Mouse (Mus musculus) neural tube, embryonic 12.5 days (tissue): ENCODE results near the gene Ddb1. TPM values are rescaled to one million over a fixed set of nuclear protein-coding genes. Genes with fewer than 3 reads are reported as not detected.
"Not testable (repeated sequence)": the region's sequence is repeated elsewhere in the genome, so short reads cannot be mapped to it uniquely, and the experiment has no call there.

Source experiments
- ATAC-seq: fragments of 200-750 bp; cut with Nextera tagmentation; 2 replicates; pipeline ENCODE4 v1.8.0; 2017; ENCODE audit warnings: low read depth, mild to moderate bottlenecking, moderate TSS enrichment, moderate library complexity; ENCODE audit not compliant: low FRiP score
- H3K27ac ChIP-seq: fragments of 300-500 bp; sonication (generic); 2 replicates; pipeline ENCODE4 v1.5.1; 2016
- H3K27me3 ChIP-seq: fragments of 300-500 bp; sonication (generic); replicated peaks from 2 replicates; pipeline ENCODE4 v1.6.1; 2016; ENCODE audit warnings: mild to moderate bottlenecking
- H3K36me3 ChIP-seq: fragments of 300-500 bp; sonication (generic); 2 replicates; pipeline ENCODE4 v1.6.1; 2016; ENCODE audit warnings: mild to moderate bottlenecking
- H3K4me1 ChIP-seq: fragments of 300-500 bp; sonication (generic); 2 replicates; pipeline ENCODE4 v1.6.1; 2016
- H3K4me2 ChIP-seq: fragments of 300-500 bp; sonication (generic); replicated peaks from 2 replicates; pipeline ENCODE4 v1.6.1; 2016; ENCODE audit warnings: mild to moderate bottlenecking
- H3K4me3 ChIP-seq: fragments of 300-500 bp; sonication (generic); 2 replicates; pipeline ENCODE4 v1.5.1; 2016
- H3K9ac ChIP-seq: fragments of 300-500 bp; sonication (generic); 2 replicates; pipeline ENCODE4 v1.6.1; 2016; ENCODE audit warnings: mild to moderate bottlenecking
- H3K9me3 ChIP-seq: fragments of 300-500 bp; sonication (generic); 2 replicates; pipeline ENCODE4 v1.6.1; 2016; ENCODE audit warnings: mild to moderate bottlenecking
- WGBS: fragments of 180-500 bp; shearing (Covaris S2); methylation state at CpG from one replicate; pipeline ENCODE4 v1.1.7; 2016; 5-methylcytosine and 5-hydroxymethylcytosine counted together
- polyA plus RNA-seq: library from polyadenylated mRNA; unstranded; fragments of >200 nt; fragmentation: Nextera tagmentation; extraction: Ambion mirVana; gene quantifications from 2 replicates; pipeline ENCODE4 v1.2.1, GENCODE M21; 2016

Gene Ddb1
- 369 and 375 TPM in 2 replicates for polyA plus RNA-seq

GRCm38 (mm10) chr19:10605293-10605900 is at the start of gene Ddb1, which contains the start of gene Tkfc:
TSS of gene Ddb1 (plus strand) at chr19:10605327.
TSS of gene Tkfc (minus strand) at chr19:10605654.
- Histone ChIP-seq H3K9me3 (no peaks in the 10 kb centered on the region), H3K27ac (peak within 1 kb of the TSS; percentile 65), H3K4me1 (peaks cover 26% of the 10 kb centered on the region), H3K4me3 (peak within 1 kb of the TSS; percentile 98), H3K4me2 (peak within 1 kb of the TSS; percentile 80), H3K36me3 (peaks cover 32% of the 10 kb centered on the region), H3K27me3 (no peaks in the 10 kb centered on the region), H3K9ac (peak within 1 kb of the TSS; percentile 90)
- ATAC-seq, result peak; percentile 95
- under 1% methylated on average over 49 of the region's 49 CpGs for WGBS

- Histone ChIP-seq H3K27ac (peak within 1 kb of the TSS; percentile 46; the same call in 1 of the 2 replicates), H3K27me3 (no peaks in the 10 kb centered on the region), H3K9me3 (no peaks in the 10 kb centered on the region), H3K4me3 (peak within 1 kb of the TSS; percentile 65), H3K36me3 (peaks cover 17% of the 10 kb centered on the region), H3K9ac (peak within 1 kb of the TSS; percentile 58), H3K4me1 (peaks cover 19% of the 10 kb centered on the region), H3K4me2 (peak within 1 kb of the TSS; percentile 77)
- ATAC-seq, result peak; percentile 97
- WGBS, result 2% methylated on average over 43 of the region's 43 CpGs
Measured at GRCm38 (mm10) chr19:10555624-10556510, 49.3 kb upstream of the Ddb1 start, which contains the start of gene Tmem216. TSS of gene Tmem216 (minus strand) at chr19:10556238.

- Histone ChIP-seq H3K27me3 (no peaks in the 10 kb centered on the region), H3K9me3 (no peaks in the 10 kb centered on the region), H3K27ac (no peak overlapping the region), H3K4me2 (no peak overlapping the region), H3K36me3 (peaks cover 5% of the 10 kb centered on the region; the same call in 1 of the 2 replicates), H3K4me3 (no peak overlapping the region), H3K9ac (no peak overlapping the region), H3K4me1 (peaks cover 19% of the 10 kb centered on the region)
- no peak for ATAC-seq
- 76% methylated on average over 2 of the region's 2 CpGs for WGBS
Measured at GRCm38 (mm10) chr19:10557001-10557400, 48.1 kb upstream of the Ddb1 start.

GRCm38 (mm10) chr19:10557430-10557829 is 47.7 kb upstream of the Ddb1 start:
- WGBS, result 65% methylated on average over 2 of the region's 2 CpGs

GRCm38 (mm10) chr19:10557837-10558375 is 47.2 kb upstream of the Ddb1 start:
- peaks cover 19% of the 10 kb centered on the region for H3K4me1 ChIP-seq
- not testable (repeated sequence) for H3K4me2 ChIP-seq, H3K9ac ChIP-seq, ATAC-seq, H3K9me3 ChIP-seq, H3K36me3 ChIP-seq, H3K4me3 ChIP-seq, H3K27ac ChIP-seq, H3K27me3 ChIP-seq
- 73% methylated on average over 4 of the region's 4 CpGs for WGBS

More at GRCm38 (mm10) chr19:10557430-10557829, 47.7 kb upstream of the Ddb1 start:
- Histone ChIP-seq H3K4me1 (peaks cover 19% of the 10 kb centered on the region), H3K36me3 (peaks cover 5% of the 10 kb centered on the region; the same call in 1 of the 2 replicates), H3K27me3 (no peaks in the 10 kb centered on the region), H3K4me3 (no peak overlapping the region), H3K9ac (no peak overlapping the region), H3K27ac (no peak overlapping the region), H3K4me2 (no peak overlapping the region), H3K9me3 (no peaks in the 10 kb centered on the region)
- no peak for ATAC-seq

- Histone ChIP-seq H3K36me3 (no peaks in the 10 kb centered on the region), H3K4me2 (no peak overlapping the region), H3K27me3 (no peaks in the 10 kb centered on the region), H3K9ac (no peak overlapping the region), H3K4me1 (peaks cover 10% of the 10 kb centered on the region), H3K27ac (no peak overlapping the region), H3K4me3 (no peak overlapping the region), H3K9me3 (no peaks in the 10 kb centered on the region)
- no peak for ATAC-seq
- 39% methylated on average over 5 of the region's 5 CpGs for WGBS
Measured at GRCm38 (mm10) chr19:10560108-10560507, 45.0 kb upstream of the Ddb1 start.

- Histone ChIP-seq H3K4me3 (no peak overlapping the region), H3K4me1 (peaks cover under 1% of the 10 kb centered on the region; the same call in 1 of the 2 replicates), H3K4me2 (no peak overlapping the region), H3K9me3 (no peaks in the 10 kb centered on the region), H3K27ac (no peak overlapping the region), H3K9ac (no peak overlapping the region), H3K36me3 (no peaks in the 10 kb centered on the region), H3K27me3 (no peaks in the 10 kb centered on the region)
- no peak for ATAC-seq
- WGBS, result 77% methylated on average over 6 of the region's 6 CpGs
Measured at GRCm38 (mm10) chr19:10561558-10562314, 43.4 kb upstream of the Ddb1 start.

GRCm38 (mm10) chr19:10562351-10562750 is 42.8 kb upstream of the Ddb1 start:
- Histone ChIP-seq H3K4me3 (no peak overlapping the region), H3K9me3 (no peaks in the 10 kb centered on the region), H3K27ac (no peak overlapping the region), H3K4me1 (no peaks in the 10 kb centered on the region), H3K27me3 (no peaks in the 10 kb centered on the region), H3K36me3 (no peaks in the 10 kb centered on the region), H3K4me2 (no peak overlapping the region), H3K9ac (no peak overlapping the region)
- no peak for ATAC-seq
- WGBS, result 70% methylated on average over 5 of the region's 5 CpGs

- Histone ChIP-seq H3K27ac (no peak overlapping the region), H3K4me2 (no peak overlapping the region), H3K9me3 (no peaks in the 10 kb centered on the region), H3K4me1 (no peaks in the 10 kb centered on the region), H3K4me3 (no peak overlapping the region), H3K9ac (no peak overlapping the region), H3K36me3 (peaks cover 6% of the 10 kb centered on the region; the same call in 1 of the 2 replicates), H3K27me3 (no peaks in the 10 kb centered on the region)
- WGBS, result 78% methylated on average over 6 of the region's 6 CpGs
- ATAC-seq, result no peak
Measured at GRCm38 (mm10) chr19:10564278-10564677, 40.8 kb upstream of the Ddb1 start.

GRCm38 (mm10) chr19:10565217-10565616 is 39.9 kb upstream of the Ddb1 start:
- no peak overlapping the region for H3K4me2 ChIP-seq
- no peak for ATAC-seq
- no peaks in the 10 kb centered on the region for H3K4me1 ChIP-seq
- peaks cover 15% of the 10 kb centered on the region; the same call in 1 of the 2 replicates for H3K36me3 ChIP-seq
- H3K27me3 ChIP-seq, result no peaks in the 10 kb centered on the region
- no peak overlapping the region for H3K4me3 ChIP-seq
- WGBS, result 80% methylated on average over 4 of the region's 4 CpGs
- H3K9ac ChIP-seq, result no peak overlapping the region
- no peaks in the 10 kb centered on the region for H3K9me3 ChIP-seq
- H3K27ac ChIP-seq, result no peak overlapping the region

GRCm38 (mm10) chr19:10569627-10570026 is 35.5 kb upstream of the Ddb1 start:
- Histone ChIP-seq H3K27me3 (no peaks in the 10 kb centered on the region), H3K4me3 (no peak overlapping the region), H3K4me2 (no peak overlapping the region), H3K9ac (no peak overlapping the region), H3K27ac (no peak overlapping the region), H3K9me3 (no peaks in the 10 kb centered on the region), H3K4me1 (no peaks in the 10 kb centered on the region), H3K36me3 (peaks cover 52% of the 10 kb centered on the region)
- WGBS, result 96% methylated on average over 6 of the region's 6 CpGs
- no peak for ATAC-seq
